In genomic region chr10:21754763-21755548, GRCm38 (mm10) we compare ENCODE assay signal across 23 mouse cellular contexts.
A peak's percentile ranks its signal among the peaks of the same experiment; 100 is the strongest.
DNase-seq lines count a peak whose midpoint lies in the region; ATAC-seq lines count a peak whose summit lies in the region.
"Had no signal": no experiment of that assay in that cellular context is flagged by ENCODE, and none has a peak within 500 bp of the region (broad histone marks: within the 10 kb centered on the region; RNA-seq: fewer than 3 reads in every experiment).

No protein-coding gene starts in this region.

- no peaks in the 10 kb centered on the region for H3K4me1 ChIP-seq in hindbrain, embryonic 14.5 days (replicated peaks; ENCODE audit: control insufficient read depth, insufficient read depth, low read length)
- no peaks in the 10 kb centered on the region; the same call in 1 of the 2 replicates for H3K4me1 ChIP-seq in hindbrain, embryonic 10.5 days (replicated peaks)
- H3K4me1 ChIP-seq in forebrain, embryonic 13.5 days, result peaks cover 11% of the 10 kb centered on the region
- H3K4me1 ChIP-seq in hindbrain, embryonic 16.5 days (ENCODE audit: control insufficient read depth, insufficient read depth, low read depth, low read length), result no peaks in the 10 kb centered on the region; the same call in 1 of the 2 replicates
- no peaks in the 10 kb centered on the region; the same call in 1 of the 2 replicates for H3K4me1 ChIP-seq in neural tube, embryonic 13.5 days (replicated peaks)
- peaks cover 4% of the 10 kb centered on the region; the same call in 1 of the 2 replicates for H3K4me1 ChIP-seq in limb, embryonic 10.5 days
- H3K4me1 ChIP-seq: embryonic facial prominence, embryonic 12.5 days; heart, embryonic 13.5 days; intestine, embryonic 15.5 days; liver, embryonic 12.5 days; megakaryocyte, embryonic 14.5 days had no signal

- no peaks in the 10 kb centered on the region for H3K27me3 ChIP-seq in hindbrain, embryonic 14.5 days (ENCODE audit: control insufficient read depth, insufficient read depth, low read length)
- no peaks in the 10 kb centered on the region for H3K27me3 ChIP-seq in hindbrain, embryonic 10.5 days (ENCODE audit: insufficient read depth, poor library complexity, severe bottlenecking)
- no peaks in the 10 kb centered on the region for H3K27me3 ChIP-seq in forebrain, embryonic 13.5 days
- H3K27me3 ChIP-seq in hindbrain, embryonic 16.5 days (replicated peaks; ENCODE audit: control insufficient read depth, insufficient read depth, low read length), result no peaks in the 10 kb centered on the region
- no peaks in the 10 kb centered on the region for H3K27me3 ChIP-seq in neural tube, embryonic 13.5 days
- no peaks in the 10 kb centered on the region for H3K27me3 ChIP-seq in limb, embryonic 10.5 days (ENCODE audit: low read depth, poor library complexity, severe bottlenecking)
- H3K27me3 ChIP-seq: embryonic facial prominence, embryonic 12.5 days; heart, embryonic 13.5 days; intestine, embryonic 15.5 days; limb, embryonic 12.5 days; liver, embryonic 12.5 days; megakaryocyte, embryonic 14.5 days had no signal

- H3K4me3 ChIP-seq in hindbrain, embryonic 14.5 days (replicated peaks; ENCODE audit: low read length), result no peak overlapping the region
- H3K4me3 ChIP-seq in hindbrain, embryonic 10.5 days, result no peak overlapping the region
- H3K4me3 ChIP-seq in forebrain, embryonic 13.5 days, result no peak overlapping the region
- H3K4me3 ChIP-seq in hindbrain, embryonic 16.5 days (ENCODE audit: low read length), result no peak overlapping the region
- no peak overlapping the region for H3K4me3 ChIP-seq in neural tube, embryonic 13.5 days
- H3K4me3 ChIP-seq in limb, embryonic 10.5 days, result no peak overlapping the region
- H3K4me3 ChIP-seq: embryonic facial prominence, embryonic 12.5 days; erythroblast, embryonic 14.5 days; heart, embryonic 13.5 days; intestine, embryonic 15.5 days; limb, embryonic 12.5 days; liver, embryonic 12.5 days; megakaryocyte, embryonic 14.5 days; myocyte had no signal

- H3K27ac ChIP-seq in hindbrain, embryonic 14.5 days, result peak overlapping the region; percentile 38; the same call in 1 of the 2 replicates
- no peak overlapping the region for H3K27ac ChIP-seq in hindbrain, embryonic 10.5 days
- peak overlapping the region; percentile 20; the same call in 1 of the 2 replicates for H3K27ac ChIP-seq in forebrain, embryonic 13.5 days
- H3K27ac ChIP-seq in hindbrain, embryonic 16.5 days (ENCODE audit: low read depth, low read length), result no peak overlapping the region
- 0 out of 2 replicates have a peak overlapping the region, but pooled peaks have one; percentile 23 for H3K27ac ChIP-seq in neural tube, embryonic 13.5 days (replicated peaks)
- no peak overlapping the region for H3K27ac ChIP-seq in limb, embryonic 10.5 days
- H3K27ac ChIP-seq: embryonic facial prominence, embryonic 12.5 days; heart, embryonic 13.5 days; intestine, embryonic 15.5 days; limb, embryonic 12.5 days; liver, embryonic 12.5 days had no signal

- H3K9me3 ChIP-seq in hindbrain, embryonic 14.5 days (ENCODE audit: control insufficient read depth, low read length), result no peaks in the 10 kb centered on the region
- no peaks in the 10 kb centered on the region for H3K9me3 ChIP-seq in hindbrain, embryonic 10.5 days
- no peaks in the 10 kb centered on the region for H3K9me3 ChIP-seq in forebrain, embryonic 13.5 days (replicated peaks)
- no peaks in the 10 kb centered on the region for H3K9me3 ChIP-seq in hindbrain, embryonic 16.5 days (ENCODE audit: control insufficient read depth, low read length)
- no peaks in the 10 kb centered on the region for H3K9me3 ChIP-seq in neural tube, embryonic 13.5 days
- H3K9me3 ChIP-seq in limb, embryonic 10.5 days (replicated peaks), result no peaks in the 10 kb centered on the region
- H3K9me3 ChIP-seq: embryonic facial prominence, embryonic 12.5 days; intestine, embryonic 15.5 days; limb, embryonic 12.5 days; liver, embryonic 12.5 days; megakaryocyte, embryonic 14.5 days had no signal

- ATAC-seq in hindbrain, embryonic 14.5 days (ENCODE audit: low FRiP score), result peak; percentile 48; the same call in 1 of the 2 replicates
- peak; percentile 75 for ATAC-seq in forebrain, embryonic 13.5 days
- ATAC-seq in hindbrain, embryonic 16.5 days, result peak; percentile 64; the same call in 1 of the 2 replicates
- ATAC-seq in neural tube, embryonic 13.5 days (ENCODE audit: low read depth), result no peak
- ATAC-seq: intestine, embryonic 15.5 days; liver, embryonic 12.5 days had no signal

- H3K9ac ChIP-seq in hindbrain, embryonic 14.5 days, result no peak overlapping the region
- no peak overlapping the region for H3K9ac ChIP-seq in forebrain, embryonic 13.5 days
- H3K9ac ChIP-seq in hindbrain, embryonic 16.5 days (ENCODE audit: low read depth, low read length), result no peak overlapping the region
- H3K9ac ChIP-seq in neural tube, embryonic 13.5 days, result no peak overlapping the region
- H3K9ac ChIP-seq: embryonic facial prominence, embryonic 12.5 days; heart, embryonic 13.5 days; intestine, embryonic 15.5 days; limb, embryonic 12.5 days; liver, embryonic 12.5 days had no signal

- no peaks in the 10 kb centered on the region for H3K36me3 ChIP-seq in hindbrain, embryonic 14.5 days (replicated peaks; ENCODE audit: control insufficient read depth, insufficient read depth)
- no peaks in the 10 kb centered on the region for H3K36me3 ChIP-seq in hindbrain, embryonic 10.5 days
- no peaks in the 10 kb centered on the region for H3K36me3 ChIP-seq in forebrain, embryonic 13.5 days (ENCODE audit: poor library complexity, severe bottlenecking)
- H3K36me3 ChIP-seq in hindbrain, embryonic 16.5 days (ENCODE audit: control insufficient read depth, insufficient read depth, low read length), result no peaks in the 10 kb centered on the region
- H3K36me3 ChIP-seq in neural tube, embryonic 13.5 days, result no peaks in the 10 kb centered on the region
- no peaks in the 10 kb centered on the region for H3K36me3 ChIP-seq in limb, embryonic 10.5 days
- H3K36me3 ChIP-seq: embryonic facial prominence, embryonic 12.5 days; heart, embryonic 13.5 days; intestine, embryonic 15.5 days; limb, embryonic 12.5 days; liver, embryonic 12.5 days had no signal

- H3K4me2 ChIP-seq in hindbrain, embryonic 14.5 days (replicated peaks), result no peak overlapping the region
- no peak overlapping the region for H3K4me2 ChIP-seq in forebrain, embryonic 13.5 days
- H3K4me2 ChIP-seq in hindbrain, embryonic 16.5 days (ENCODE audit: low read length), result no peak overlapping the region
- H3K4me2 ChIP-seq in neural tube, embryonic 13.5 days, result no peak overlapping the region
- H3K4me2 ChIP-seq: embryonic facial prominence, embryonic 12.5 days; heart, embryonic 13.5 days; intestine, embryonic 15.5 days; limb, embryonic 12.5 days; liver, embryonic 12.5 days had no signal

- DNase-seq in hindbrain, embryonic 14.5 days (ENCODE audit: low spot score), result no peak
- no peak for DNase-seq in hindbrain, embryonic 10.5 days (ENCODE audit: low spot score)
- DNase-seq in limb, embryonic 10.5 days (ENCODE audit: low spot score), result no peak
- DNase-seq in ovary, postnatal 10 days (ENCODE audit: low spot score), result no peak
- DNase-seq: adrenal gland, adult 8-10 months; gastrocnemius, postnatal 10 days; heart, adult 18-20 months; heart, postnatal 36 days; kidney, adult 9 months; kidney, postnatal 36 days; lung, adult 2 months; right cerebral cortex, adult 18-20 months had no signal

- 47% methylated on average over 12 of the region's 12 CpGs for WGBS in hindbrain, embryonic 14.5 days
- 66% methylated on average over 12 of the region's 12 CpGs for WGBS in hindbrain, embryonic 10.5 days
- WGBS in forebrain, embryonic 13.5 days, result 42% methylated on average over 12 of the region's 12 CpGs
- 52% methylated on average over 12 of the region's 12 CpGs for WGBS in hindbrain, embryonic 16.5 days
- WGBS in neural tube, embryonic 13.5 days, result 67% methylated on average over 12 of the region's 12 CpGs
- 72% methylated on average over 12 of the region's 12 CpGs for WGBS in limb, embryonic 10.5 days

Comparison
In these comparisons a context has a peak if more than half of its experiments do, and no peak if none do; other contexts are left out.
1. H3K27ac ChIP-seq: peak in hindbrain, embryonic 14.5 days (single experiment), forebrain, embryonic 13.5 days (single experiment) and neural tube, embryonic 13.5 days (single experiment); none in hindbrain, embryonic 10.5 days (single experiment), hindbrain, embryonic 16.5 days (single experiment) and limb, embryonic 10.5 days (single experiment).